Mouse (Mus musculus) heart, embryonic 14.5 days (tissue): ENCODE data around the gene Fam166b. TPM values are rescaled to one million over a fixed set of nuclear protein-coding genes. Genes with fewer than 3 reads are reported as not detected.

ENCODE experiments used
- ATAC-seq: fragments of 200-750 bp; cut with Nextera tagmentation; 2 replicates; pipeline ENCODE4 v1.8.0; 2017; ENCODE audit warnings: low read depth, moderate TSS enrichment; ENCODE audit not compliant: insufficient number of reproducible peaks, insufficient read depth, low FRiP score
- H3K27ac ChIP-seq, 2 experiments: fragments of 200-500 bp in 1 of 2; fragments of 300-500 bp in 1 of 2; sonication (generic) in 1 of 2; replicated peaks in 1 of 2; 2 replicates each; pipeline ENCODE4 v1.5.1; 2012 to 2014; ENCODE audit warnings: low read depth in 2 of 2, low read length in 2 of 2, control low read depth in 1 of 2, mild to moderate bottlenecking in 1 of 2, mixed read lengths in 1 of 2; ENCODE audit not compliant: control insufficient read depth in 1 of 2, insufficient read depth in 1 of 2
- H3K27me3 ChIP-seq: fragments of 300-500 bp; sonication (generic); 2 replicates; pipeline ENCODE4 v1.6.1; 2014; ENCODE audit warnings: mild to moderate bottlenecking, low read length, control low read depth; ENCODE audit not compliant: control insufficient read depth, insufficient read depth
- H3K36me3 ChIP-seq: fragments of 300-500 bp; sonication (generic); 2 replicates; pipeline ENCODE4 v1.6.1; 2014; ENCODE audit warnings: mild to moderate bottlenecking, control low read depth, low read length, mixed read lengths; ENCODE audit not compliant: control insufficient read depth, insufficient read depth
- H3K4me1 ChIP-seq, 2 experiments: fragments of 200-500 bp in 1 of 2; fragments of 300-500 bp in 1 of 2; sonication (generic) in 1 of 2; 2 replicates each; pipeline ENCODE4 v1.6.1; 2012 to 2014; ENCODE audit warnings: low read length in 2 of 2, control low read depth in 1 of 2, mixed read lengths in 1 of 2; ENCODE audit not compliant: control insufficient read depth in 2 of 2, insufficient read depth in 2 of 2
- H3K4me2 ChIP-seq: fragments of 300-500 bp; sonication (generic); 2 replicates; pipeline ENCODE4 v1.6.1; 2014; ENCODE audit warnings: mild to moderate bottlenecking, low read length
- H3K4me3 ChIP-seq, 2 experiments: fragments of 200-500 bp in 1 of 2; fragments of 300-500 bp in 1 of 2; sonication (generic) in 1 of 2; 2 replicates each; pipeline ENCODE4 v1.5.1; 2012 to 2014; ENCODE audit warnings: low read length in 2 of 2, mild to moderate bottlenecking in 2 of 2, control low read depth in 1 of 2, low read depth in 1 of 2, moderate library complexity in 1 of 2; ENCODE audit not compliant: control insufficient read depth in 1 of 2, insufficient read depth in 1 of 2
- H3K9ac ChIP-seq: fragments of 300-500 bp; sonication (generic); 2 replicates; pipeline ENCODE4 v1.6.1; 2014; ENCODE audit warnings: mild to moderate bottlenecking, low read length
- H3K9me3 ChIP-seq: fragments of 300-500 bp; sonication (generic); 2 replicates; pipeline ENCODE4 v1.6.1; 2016; ENCODE audit warnings: low read length, control low read depth; ENCODE audit not compliant: control insufficient read depth
- WGBS: fragments of 180-500 bp; shearing (Covaris S2); extraction: QIAGEN DNeasy Blood & Tissue Kit; methylation state at CpG from one replicate; pipeline ENCODE4 v1.1.7; 2014; 5-methylcytosine and 5-hydroxymethylcytosine counted together
- polyA plus RNA-seq: library from polyadenylated mRNA; unstranded; fragments of >200 nt; fragmentation: Nextera tagmentation; extraction: Ambion mirVana; gene quantifications from 2 replicates; pipeline ENCODE4 v1.2.1, GENCODE M21; 2014

Gene Fam166b
- polyA plus RNA-seq, 1 experiment from 2014 or later: not detected

DNA sequence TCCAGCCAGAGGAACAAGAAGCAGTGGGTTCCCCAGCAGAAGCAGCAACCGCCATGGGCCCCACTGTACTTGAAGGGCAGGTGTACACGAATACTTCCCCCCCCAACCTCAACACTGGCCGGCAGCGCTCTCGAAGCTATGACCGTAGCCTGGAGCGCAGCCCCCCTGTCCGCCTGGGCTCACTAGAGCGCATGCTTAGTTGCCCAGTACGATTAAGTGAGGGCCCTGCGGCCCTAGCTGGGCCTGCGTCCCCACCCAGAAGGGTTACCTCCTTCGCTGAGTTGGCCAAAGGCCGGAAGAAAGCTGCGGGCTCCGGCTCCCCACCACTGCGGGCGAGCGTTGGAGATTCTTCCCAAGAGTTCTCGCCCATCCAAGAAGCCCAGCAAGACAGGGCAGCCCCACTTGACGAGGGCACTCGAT, 12.9 kb downstream of the Fam166b start:
- Histone ChIP-seq H3K4me3 (no peak overlapping the region), H3K9me3 (no peaks in the 10 kb centered on the region), H3K36me3 (peaks cover 39% of the 10 kb centered on the region), H3K9ac (no peak overlapping the region), H3K4me2 (no peak overlapping the region), H3K4me1 (peaks cover 8 to 24% of the 10 kb centered on the region in 2 experiments; a peak in 3 of 4 replicates), H3K27ac (no peak overlapping the region), H3K27me3 (no peaks in the 10 kb centered on the region)
- 94% methylated on average over 22 of the region's 22 CpGs for WGBS
- no peak for ATAC-seq

DNA sequence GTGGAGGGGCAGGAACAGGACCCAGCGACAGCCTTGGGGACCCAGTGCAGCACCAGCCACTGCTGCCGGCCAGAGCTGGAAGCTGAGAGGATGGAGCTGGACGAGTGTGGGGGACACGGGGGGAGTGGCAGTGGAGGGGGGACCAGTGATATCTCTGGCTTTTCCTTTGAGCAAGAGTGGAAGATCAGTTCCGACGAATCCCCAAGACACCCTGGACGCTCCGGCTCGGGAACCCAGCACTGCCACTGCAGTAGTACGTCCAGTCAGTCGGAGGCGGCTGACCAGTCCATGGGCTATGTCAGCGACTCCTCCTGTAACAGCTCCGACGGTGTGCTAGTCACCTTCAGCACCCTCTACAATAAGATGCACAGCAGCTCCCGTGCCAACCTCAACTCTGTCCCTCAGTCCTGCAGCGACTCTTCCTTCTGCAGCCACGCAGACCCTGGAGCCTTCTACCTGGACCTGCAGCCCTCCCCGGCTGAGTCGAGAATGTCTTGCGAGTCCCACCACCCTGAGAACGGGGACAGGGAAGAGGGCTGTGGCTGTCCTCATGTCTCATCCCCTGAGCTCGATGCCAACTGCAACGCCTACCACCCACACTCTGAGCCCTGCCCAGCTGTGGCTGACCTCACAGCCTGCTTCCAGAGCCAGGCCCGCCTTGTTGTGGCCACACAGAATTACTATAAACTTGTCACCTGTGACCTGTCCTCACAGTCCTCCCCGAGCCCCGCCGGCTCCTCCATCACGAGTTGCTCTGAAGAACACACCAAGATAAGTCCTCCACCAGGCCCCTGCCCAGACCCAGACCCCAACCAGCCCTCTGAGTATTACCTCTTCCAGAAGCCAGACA, 13.5 kb downstream of the Fam166b start:
- ATAC-seq: no peak
- peaks cover 8 to 24% of the 10 kb centered on the region in 2 experiments; a peak in 3 of 4 replicates for H3K4me1 ChIP-seq
- 83% methylated on average over 29 of the region's 29 CpGs for WGBS

DNA sequence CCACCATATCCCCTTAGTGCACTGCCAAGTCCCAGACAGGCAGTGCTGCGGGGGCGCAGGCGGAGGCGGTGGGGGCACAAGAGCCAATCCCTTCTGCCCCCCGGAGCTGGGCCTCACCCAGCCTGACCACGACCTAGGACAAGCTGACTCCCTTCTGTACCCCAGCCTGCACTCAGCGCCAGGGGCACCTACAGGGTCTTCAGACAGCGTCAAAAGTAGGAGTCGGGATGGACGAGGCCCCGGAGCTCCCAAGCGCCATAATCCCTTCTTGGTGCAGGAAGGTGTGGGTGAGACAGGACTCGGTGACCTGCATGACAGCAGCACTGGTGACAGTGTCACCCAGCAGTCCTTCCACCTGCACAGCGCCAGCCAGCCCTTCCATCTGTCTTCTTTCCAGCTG, 14.2 kb downstream of the Fam166b start:
- H3K4me1 ChIP-seq: peaks cover 8 to 19% of the 10 kb centered on the region in 2 experiments; a peak in 3 of 4 replicates
- H3K9me3 ChIP-seq: no peaks in the 10 kb centered on the region
- H3K36me3 ChIP-seq: peaks cover 39% of the 10 kb centered on the region
- no peaks in the 10 kb centered on the region for H3K27me3 ChIP-seq
- H3K27ac ChIP-seq: no peak overlapping the region
- H3K9ac ChIP-seq: no peak overlapping the region
- 89% methylated on average over 14 of the region's 14 CpGs for WGBS
- no peak overlapping the region for H3K4me2 ChIP-seq
- ATAC-seq: no peak
- H3K4me3 ChIP-seq: no peak overlapping the region

More for the DNA sequence above, 13.5 kb downstream of the Fam166b start:
- no peak overlapping the region for H3K4me3 ChIP-seq
- no peaks in the 10 kb centered on the region for H3K27me3 ChIP-seq
- H3K9ac ChIP-seq: no peak overlapping the region
- no peak overlapping the region for H3K27ac ChIP-seq
- no peaks in the 10 kb centered on the region for H3K9me3 ChIP-seq
- no peak overlapping the region for H3K4me2 ChIP-seq
- peaks cover 39% of the 10 kb centered on the region for H3K36me3 ChIP-seq

DNA sequence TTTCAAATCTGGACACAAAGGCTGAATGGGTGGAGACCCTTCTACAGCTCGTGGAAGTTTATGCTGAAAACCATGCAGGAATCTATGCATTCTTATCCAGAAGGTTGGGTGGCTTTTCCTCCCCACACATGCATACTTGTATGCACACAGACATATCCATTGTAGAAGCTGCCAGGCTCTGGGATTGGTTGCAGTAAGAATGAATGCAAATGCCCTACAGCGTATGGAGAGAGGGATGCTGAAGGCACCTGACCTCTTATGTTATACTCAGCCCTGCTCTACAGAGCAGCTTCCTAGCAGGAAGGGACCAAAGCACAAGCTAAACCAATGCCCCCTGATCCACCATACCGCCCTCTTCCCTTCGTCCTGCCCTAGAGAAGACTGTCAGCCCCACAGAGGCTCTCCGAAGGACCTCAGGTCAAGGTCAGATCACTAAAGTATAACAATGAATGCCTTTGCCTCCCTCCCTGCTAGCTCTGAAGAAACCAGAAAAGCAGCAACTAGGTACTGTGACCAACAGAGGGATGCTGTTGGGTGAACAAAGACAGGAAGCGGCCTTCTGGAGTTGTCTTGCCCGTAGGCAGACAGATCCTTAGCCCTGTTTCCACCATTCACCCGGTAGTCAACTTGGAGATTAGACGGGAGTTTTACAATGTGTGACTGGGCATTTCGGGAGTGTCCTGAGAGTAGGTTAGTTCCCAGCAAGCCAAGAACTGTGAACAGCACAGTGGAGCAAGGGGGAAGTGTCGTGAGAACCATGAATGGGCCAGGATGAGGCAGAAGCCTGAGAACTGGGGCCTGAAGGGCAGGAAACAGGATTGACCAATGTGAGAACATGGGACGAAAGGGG, 21.6 kb downstream of the Fam166b start:
- H3K27me3 ChIP-seq: no peaks in the 10 kb centered on the region
- no peaks in the 10 kb centered on the region for H3K9me3 ChIP-seq
- H3K9ac ChIP-seq: peak overlapping the region; percentile 78
- H3K4me2 ChIP-seq: peak overlapping the region; percentile 76
- peaks cover 19 to 30% of the 10 kb centered on the region in 2 experiments for H3K4me1 ChIP-seq
- 56% methylated on average over 12 of the region's 12 CpGs for WGBS
- H3K4me3 ChIP-seq: peak overlapping the region; percentile 45 to 55; a peak in 3 of 4 replicates
- peak overlapping the region; percentile 20 to 72 for H3K27ac ChIP-seq
- no peaks in the 10 kb centered on the region for H3K36me3 ChIP-seq
- no peak for ATAC-seq

DNA sequence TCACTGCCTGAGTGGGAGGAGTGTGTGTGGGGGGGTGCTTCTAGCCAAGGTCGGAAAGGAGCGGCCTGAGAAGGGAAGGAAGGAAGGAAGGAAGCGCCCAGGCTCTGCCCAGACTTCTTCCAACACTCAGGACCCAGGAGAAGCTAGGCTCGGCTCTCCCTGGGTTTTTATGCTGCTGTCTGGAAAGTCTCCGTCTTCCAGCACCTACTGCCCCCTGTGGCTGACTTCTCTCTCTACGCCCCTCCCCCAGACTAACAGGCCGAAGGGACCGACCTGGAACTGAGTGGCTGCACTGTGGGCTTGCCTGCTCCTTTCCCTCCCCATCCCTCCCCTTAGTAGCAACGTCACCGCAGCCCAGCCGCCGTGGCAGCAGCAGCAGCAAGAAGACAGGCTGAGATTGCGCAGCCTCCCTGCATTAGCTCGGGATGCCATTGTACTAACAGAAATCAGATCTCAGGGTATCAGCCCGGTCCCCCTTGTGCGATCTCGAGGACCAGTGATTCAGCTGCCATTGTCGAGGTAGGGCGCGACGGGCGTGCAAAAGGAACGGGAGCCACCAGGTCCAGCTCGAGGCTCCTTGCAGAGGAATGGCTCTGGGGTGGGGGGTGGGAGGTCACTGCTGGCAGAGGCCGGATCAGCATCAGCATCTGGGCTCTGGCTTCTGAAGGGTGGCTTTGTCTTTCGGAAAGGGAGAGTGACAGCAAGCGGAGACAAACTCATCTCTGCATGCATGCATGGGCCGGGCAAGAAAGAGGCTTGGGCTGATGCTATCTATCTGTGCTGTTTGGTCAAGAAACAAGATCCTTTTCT, 22.6 kb downstream of the Fam166b start:
- 2% methylated on average over 28 of the region's 28 CpGs for WGBS
- peak; percentile 96 for ATAC-seq
- peaks cover 26 to 39% of the 10 kb centered on the region in 2 experiments for H3K4me1 ChIP-seq
- no peaks in the 10 kb centered on the region for H3K27me3 ChIP-seq
- H3K4me2 ChIP-seq: peak overlapping the region; percentile 76
- H3K36me3 ChIP-seq: no peaks in the 10 kb centered on the region
- H3K4me3 ChIP-seq: peak overlapping the region; percentile 45 to 55
- H3K27ac ChIP-seq: peak overlapping the region; percentile 52 to 72
- H3K9ac ChIP-seq: peak overlapping the region; percentile 78
- no peaks in the 10 kb centered on the region for H3K9me3 ChIP-seq

DNA sequence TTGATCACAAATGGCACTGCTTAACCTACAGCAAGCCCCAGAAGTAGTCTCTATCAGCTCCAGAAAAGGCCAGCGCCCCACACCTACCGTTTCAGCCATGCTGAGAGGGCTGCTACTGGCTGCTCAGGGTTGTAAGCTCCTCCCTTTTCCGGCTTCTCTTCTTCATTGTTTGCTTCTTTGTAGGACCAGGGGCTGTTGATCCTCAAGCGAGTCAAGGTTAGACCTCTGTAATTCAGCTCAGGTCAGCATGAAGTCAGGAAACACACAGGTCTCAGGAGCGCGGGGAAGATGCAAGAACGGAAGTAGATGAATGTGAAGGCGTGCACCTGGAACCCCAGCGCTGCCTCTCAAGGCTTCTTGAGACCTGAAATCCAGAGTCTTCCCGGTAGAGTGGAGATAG, 24.2 kb downstream of the Fam166b start:
- H3K9me3 ChIP-seq: no peaks in the 10 kb centered on the region
- no peak for ATAC-seq
- H3K27me3 ChIP-seq: no peaks in the 10 kb centered on the region
- peaks cover 41 to 56% of the 10 kb centered on the region in 2 experiments for H3K4me1 ChIP-seq
- no peak overlapping the region for H3K4me3 ChIP-seq
- no peak overlapping the region for H3K9ac ChIP-seq
- no peak overlapping the region for H3K27ac ChIP-seq
- H3K36me3 ChIP-seq: no peaks in the 10 kb centered on the region
- WGBS: 91% methylated on average over 10 of the region's 10 CpGs
- no peak overlapping the region for H3K4me2 ChIP-seq

DNA sequence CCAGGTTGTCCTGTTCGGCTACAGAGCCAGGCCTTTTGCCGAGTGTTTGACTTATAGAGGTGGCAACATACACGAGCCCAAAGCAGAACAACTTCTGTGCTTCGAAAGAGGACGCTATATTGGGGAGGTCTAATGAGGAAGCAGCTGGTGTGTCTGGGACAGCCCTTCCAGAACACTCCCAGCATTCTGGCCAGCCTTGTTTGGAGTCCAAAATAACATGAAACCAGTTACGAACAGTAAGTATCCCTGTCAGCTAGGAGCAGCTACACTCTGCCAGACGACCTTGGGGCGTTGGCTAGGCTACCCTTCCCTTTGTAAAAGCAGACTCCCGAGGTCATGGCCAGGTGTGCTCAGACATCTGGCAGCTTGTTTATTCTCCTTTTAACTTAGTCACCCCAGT, 26.7 kb downstream of the Fam166b start:
- 57% methylated on average over 9 of the region's 9 CpGs for WGBS
- Histone ChIP-seq H3K4me3 (no peak overlapping the region), H3K36me3 (no peaks in the 10 kb centered on the region), H3K9ac (peak overlapping the region; percentile 32; the same call in 1 of the 2 replicates), H3K27ac (no peak overlapping the region), H3K4me2 (no peak overlapping the region), H3K4me1 (peaks cover 48 to 64% of the 10 kb centered on the region in 2 experiments), H3K9me3 (no peaks in the 10 kb centered on the region), H3K27me3 (no peaks in the 10 kb centered on the region)
- ATAC-seq: no peak
